In genomic region chr14:114965941-114966340, GRCm38 (mm10) we compare ENCODE assay signal across 23 mouse cellular contexts.
DNase-seq lines count a peak whose midpoint lies in the region; ATAC-seq lines count a peak whose summit lies in the region.
"Had no signal": no experiment of that assay in that cellular context is flagged by ENCODE, and none has a peak within 500 bp of the region (broad histone marks: within the 10 kb centered on the region; RNA-seq: fewer than 3 reads in every experiment).

No protein-coding gene starts in this region.

- H3K9ac ChIP-seq in forebrain, embryonic 15.5 days (replicated peaks), result no peak overlapping the region
- no peak overlapping the region for H3K9ac ChIP-seq in forebrain, embryonic 14.5 days (ENCODE audit: low read length)
- no peak overlapping the region for H3K9ac ChIP-seq in midbrain, embryonic 15.5 days
- no peak overlapping the region for H3K9ac ChIP-seq in midbrain, embryonic 13.5 days (replicated peaks)
- no peak overlapping the region for H3K9ac ChIP-seq in neural tube, embryonic 11.5 days (ENCODE audit: low read length)
- H3K9ac ChIP-seq in neural tube, embryonic 15.5 days (replicated peaks), result no peak overlapping the region
- no peak overlapping the region for H3K9ac ChIP-seq in neural tube, embryonic 14.5 days (replicated peaks; ENCODE audit: low read depth, low read length)
- H3K9ac ChIP-seq: embryonic facial prominence, embryonic 12.5 days; forebrain, embryonic 13.5 days had no signal

- 54% methylated on average over 3 of the region's 3 CpGs for WGBS in forebrain, embryonic 15.5 days
- 60% methylated on average over 3 of the region's 3 CpGs for WGBS in forebrain, embryonic 14.5 days
- WGBS in midbrain, embryonic 15.5 days, result 67% methylated on average over 3 of the region's 3 CpGs
- WGBS in midbrain, embryonic 13.5 days, result 81% methylated on average over 3 of the region's 3 CpGs
- WGBS in neural tube, embryonic 11.5 days, result 71% methylated on average over 3 of the region's 3 CpGs
- WGBS in neural tube, embryonic 15.5 days, result 58% methylated on average over 3 of the region's 3 CpGs
- WGBS in neural tube, embryonic 14.5 days, result 49% methylated on average over 3 of the region's 3 CpGs

- DNase-seq in forebrain, embryonic 14.5 days (ENCODE audit: low spot score), result no peak
- no peak for DNase-seq in neural tube, embryonic 11.5 days (ENCODE audit: low spot score)
- DNase-seq: adrenal gland, adult 8-10 months; adrenal gland, postnatal 36 days; B cell, adult 2 months; cerebellum, adult 11-12 months; cerebellum, adult 2 months; cerebellum, adult 9-10 months; cerebellum, postnatal 10 days; cerebellum, postnatal 25 days had no signal

- no peak overlapping the region for H3K4me3 ChIP-seq in forebrain, embryonic 15.5 days
- H3K4me3 ChIP-seq in forebrain, embryonic 14.5 days (ENCODE audit: low read depth, low read length), result no peak overlapping the region
- H3K4me3 ChIP-seq in midbrain, embryonic 15.5 days, result no peak overlapping the region
- no peak overlapping the region for H3K4me3 ChIP-seq in midbrain, embryonic 13.5 days (replicated peaks)
- no peak overlapping the region for H3K4me3 ChIP-seq in neural tube, embryonic 11.5 days (ENCODE audit: low read depth, low read length)
- no peak overlapping the region for H3K4me3 ChIP-seq in neural tube, embryonic 15.5 days (replicated peaks)
- no peak overlapping the region for H3K4me3 ChIP-seq in neural tube, embryonic 14.5 days (ENCODE audit: low read depth, low read length)
- H3K4me3 ChIP-seq: embryonic facial prominence, embryonic 10.5 days; embryonic facial prominence, embryonic 12.5 days; forebrain, embryonic 13.5 days had no signal

- no peak overlapping the region for H3K4me2 ChIP-seq in forebrain, embryonic 15.5 days (replicated peaks)
- no peak overlapping the region for H3K4me2 ChIP-seq in forebrain, embryonic 14.5 days (ENCODE audit: low read length)
- no peak overlapping the region for H3K4me2 ChIP-seq in midbrain, embryonic 15.5 days
- H3K4me2 ChIP-seq in midbrain, embryonic 13.5 days (replicated peaks), result no peak overlapping the region
- H3K4me2 ChIP-seq in neural tube, embryonic 11.5 days (ENCODE audit: low read depth), result no peak overlapping the region
- no peak overlapping the region for H3K4me2 ChIP-seq in neural tube, embryonic 15.5 days
- H3K4me2 ChIP-seq in neural tube, embryonic 14.5 days (ENCODE audit: low read depth, low read length), result no peak overlapping the region
- H3K4me2 ChIP-seq: embryonic facial prominence, embryonic 12.5 days; forebrain, embryonic 13.5 days had no signal

- no peak overlapping the region for H3K27ac ChIP-seq in forebrain, embryonic 15.5 days (replicated peaks)
- no peak overlapping the region for H3K27ac ChIP-seq in forebrain, embryonic 14.5 days (ENCODE audit: low read depth, low read length)
- H3K27ac ChIP-seq in midbrain, embryonic 15.5 days, result 0 out of 2 replicates have a peak overlapping the region, but pooled peaks have one; percentile 38
- H3K27ac ChIP-seq in midbrain, embryonic 13.5 days, result no peak overlapping the region
- H3K27ac ChIP-seq in neural tube, embryonic 11.5 days (ENCODE audit: low read depth, low read length), result no peak overlapping the region
- H3K27ac ChIP-seq in neural tube, embryonic 15.5 days (replicated peaks), result no peak overlapping the region
- H3K27ac ChIP-seq in neural tube, embryonic 14.5 days (ENCODE audit: low read depth, low read length), result no peak overlapping the region
- H3K27ac ChIP-seq: embryonic facial prominence, embryonic 10.5 days; embryonic facial prominence, embryonic 12.5 days; forebrain, embryonic 13.5 days had no signal

- peaks cover 9% of the 10 kb centered on the region for H3K4me1 ChIP-seq in forebrain, embryonic 15.5 days
- H3K4me1 ChIP-seq in forebrain, embryonic 14.5 days (ENCODE audit: control insufficient read depth, insufficient read depth, low read length), result no peaks in the 10 kb centered on the region
- H3K4me1 ChIP-seq in midbrain, embryonic 15.5 days, result no peaks in the 10 kb centered on the region; the same call in 1 of the 2 replicates
- H3K4me1 ChIP-seq in midbrain, embryonic 13.5 days (replicated peaks), result no peaks in the 10 kb centered on the region
- no peaks in the 10 kb centered on the region for H3K4me1 ChIP-seq in neural tube, embryonic 11.5 days (ENCODE audit: control insufficient read depth, insufficient read depth, low read length)
- H3K4me1 ChIP-seq in neural tube, embryonic 15.5 days, result 0 out of 2 replicates have a peak, but pooled peaks cover 6% of the 10 kb centered on the region
- H3K4me1 ChIP-seq in neural tube, embryonic 14.5 days (ENCODE audit: control insufficient read depth, insufficient read depth, low read length), result peaks cover 5% of the 10 kb centered on the region; the same call in 1 of the 2 replicates
- H3K4me1 ChIP-seq: embryonic facial prominence, embryonic 12.5 days had no signal

- no peaks in the 10 kb centered on the region for H3K9me3 ChIP-seq in forebrain, embryonic 15.5 days
- H3K9me3 ChIP-seq in forebrain, embryonic 14.5 days (replicated peaks; ENCODE audit: control insufficient read depth, low read length), result no peaks in the 10 kb centered on the region
- H3K9me3 ChIP-seq in midbrain, embryonic 15.5 days, result no peaks in the 10 kb centered on the region
- no peaks in the 10 kb centered on the region for H3K9me3 ChIP-seq in midbrain, embryonic 13.5 days
- H3K9me3 ChIP-seq in neural tube, embryonic 11.5 days (ENCODE audit: control insufficient read depth, low read length), result no peaks in the 10 kb centered on the region
- H3K9me3 ChIP-seq in neural tube, embryonic 15.5 days (replicated peaks), result no peaks in the 10 kb centered on the region
- H3K9me3 ChIP-seq in neural tube, embryonic 14.5 days (ENCODE audit: control insufficient read depth, low read length), result no peaks in the 10 kb centered on the region
- H3K9me3 ChIP-seq: embryonic facial prominence, embryonic 10.5 days; embryonic facial prominence, embryonic 12.5 days; forebrain, embryonic 13.5 days had no signal

- H3K27me3 ChIP-seq in forebrain, embryonic 15.5 days, result no peaks in the 10 kb centered on the region
- H3K27me3 ChIP-seq in forebrain, embryonic 14.5 days (replicated peaks; ENCODE audit: control insufficient read depth, insufficient read depth, low read length), result no peaks in the 10 kb centered on the region
- no peaks in the 10 kb centered on the region for H3K27me3 ChIP-seq in midbrain, embryonic 15.5 days (replicated peaks)
- H3K27me3 ChIP-seq in midbrain, embryonic 13.5 days, result no peaks in the 10 kb centered on the region
- no peaks in the 10 kb centered on the region for H3K27me3 ChIP-seq in neural tube, embryonic 11.5 days (ENCODE audit: control insufficient read depth, insufficient read depth, low read length)
- H3K27me3 ChIP-seq in neural tube, embryonic 15.5 days (replicated peaks), result no peaks in the 10 kb centered on the region
- H3K27me3 ChIP-seq in neural tube, embryonic 14.5 days (ENCODE audit: control insufficient read depth, insufficient read depth, low read length), result no peaks in the 10 kb centered on the region
- H3K27me3 ChIP-seq: CH12.LX; embryonic facial prominence, embryonic 12.5 days; forebrain, embryonic 13.5 days had no signal

- ATAC-seq in forebrain, embryonic 15.5 days (replicated peaks), result peak; percentile 36; the same call in 1 of the 2 replicates
- no peak for ATAC-seq in forebrain, embryonic 14.5 days
- ATAC-seq in midbrain, embryonic 15.5 days (replicated peaks), result no peak; the same call in 1 of the 2 replicates
- no peak for ATAC-seq in midbrain, embryonic 13.5 days
- 0 out of 2 replicates have a peak, but pooled peaks have one; percentile 3 for ATAC-seq in neural tube, embryonic 11.5 days (ENCODE audit: insufficient read depth, low FRiP score, low TSS enrichment)
- no peak for ATAC-seq in neural tube, embryonic 15.5 days (ENCODE audit: low FRiP score)
- ATAC-seq in neural tube, embryonic 14.5 days (ENCODE audit: low read depth), result 0 out of 2 replicates have a peak, but pooled peaks have one; percentile 41
- ATAC-seq: activated CD4-positive, CD25-positive, alpha-beta regulatory T cell, adult 4 months; CD4-positive, CD25-positive, alpha-beta regulatory T cell, adult 4 months; forebrain, embryonic 13.5 days; Patski had no signal

- no peaks in the 10 kb centered on the region for H3K36me3 ChIP-seq in forebrain, embryonic 15.5 days
- H3K36me3 ChIP-seq in forebrain, embryonic 14.5 days (ENCODE audit: control insufficient read depth, insufficient read depth, low read length), result no peaks in the 10 kb centered on the region
- no peaks in the 10 kb centered on the region for H3K36me3 ChIP-seq in midbrain, embryonic 15.5 days (replicated peaks)
- H3K36me3 ChIP-seq in midbrain, embryonic 13.5 days, result no peaks in the 10 kb centered on the region
- no peaks in the 10 kb centered on the region for H3K36me3 ChIP-seq in neural tube, embryonic 11.5 days (ENCODE audit: control insufficient read depth, insufficient read depth, low read length)
- H3K36me3 ChIP-seq in neural tube, embryonic 15.5 days, result no peaks in the 10 kb centered on the region
- no peaks in the 10 kb centered on the region for H3K36me3 ChIP-seq in neural tube, embryonic 14.5 days (ENCODE audit: control insufficient read depth, insufficient read depth, low read length)
- H3K36me3 ChIP-seq: embryonic facial prominence, embryonic 10.5 days; embryonic facial prominence, embryonic 12.5 days; G1E had no signal

Comparison
In these comparisons a context has a peak if more than half of its experiments do, and no peak if none do; other contexts are left out.
1. ATAC-seq: peak in forebrain, embryonic 15.5 days (single experiment), neural tube, embryonic 11.5 days (single experiment) and neural tube, embryonic 14.5 days (single experiment); none in forebrain, embryonic 14.5 days (single experiment), midbrain, embryonic 15.5 days (single experiment), midbrain, embryonic 13.5 days (single experiment) and neural tube, embryonic 15.5 days (single experiment).